Mouse (Mus musculus): ENCODE results near the gene Fam69a.
"Not testable (repeated sequence)": the region's sequence is repeated elsewhere in the genome, so short reads cannot be mapped to it uniquely, and the experiment has no call there.

The Fam69a gene

GRCm38 (mm10) chr5:107986967-107987834 lies at the start of gene Fam69a:
Gene Fam69a (minus strand): TSS chr5:107987085.
- DNase-seq (ENCODE audit: low spot score), result peak; percentile 94

DNA sequence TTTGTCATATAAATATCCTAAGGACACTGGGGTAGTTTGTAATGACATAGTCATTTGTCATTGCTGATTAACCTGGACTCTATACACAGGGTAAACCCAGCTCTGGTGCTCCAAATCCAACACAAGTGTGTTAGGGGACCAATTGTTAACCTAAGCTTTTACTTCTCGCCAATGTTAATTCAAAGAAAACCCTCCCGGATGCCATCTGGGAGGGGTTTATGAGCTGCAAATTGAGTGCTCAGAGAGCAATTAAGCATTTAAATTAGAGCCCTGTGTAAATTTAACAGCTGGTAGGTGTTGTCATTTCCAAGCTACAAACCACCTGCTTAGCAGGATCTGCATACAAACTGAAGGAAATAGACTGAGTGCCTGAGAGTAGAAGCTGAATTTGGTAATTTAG lies 48.6 kb upstream of the Fam69a start:
- no peak for DNase-seq (ENCODE audit: low spot score)

DNA sequence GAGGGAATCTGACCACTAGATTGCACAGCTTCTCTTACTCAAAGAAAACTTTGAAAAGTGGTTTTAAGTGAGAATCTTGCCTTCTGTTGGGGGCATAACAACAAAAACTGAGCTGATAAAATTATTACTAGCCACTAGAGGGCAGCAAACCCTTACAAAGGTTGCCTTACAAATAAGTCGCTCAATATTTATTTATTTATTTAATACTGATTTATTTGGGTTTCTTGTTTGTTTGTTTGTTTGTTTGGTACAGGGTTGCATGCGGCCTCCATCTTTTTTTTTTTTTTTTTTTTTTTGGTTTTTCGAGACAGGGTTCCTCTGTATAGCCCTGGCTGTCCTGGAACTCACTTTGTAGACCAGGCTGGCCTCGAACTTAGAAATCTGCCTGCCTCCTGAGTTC lies 47.3 kb upstream of the Fam69a start:
- peak; percentile 79 for DNase-seq (ENCODE audit: low spot score)

DNA sequence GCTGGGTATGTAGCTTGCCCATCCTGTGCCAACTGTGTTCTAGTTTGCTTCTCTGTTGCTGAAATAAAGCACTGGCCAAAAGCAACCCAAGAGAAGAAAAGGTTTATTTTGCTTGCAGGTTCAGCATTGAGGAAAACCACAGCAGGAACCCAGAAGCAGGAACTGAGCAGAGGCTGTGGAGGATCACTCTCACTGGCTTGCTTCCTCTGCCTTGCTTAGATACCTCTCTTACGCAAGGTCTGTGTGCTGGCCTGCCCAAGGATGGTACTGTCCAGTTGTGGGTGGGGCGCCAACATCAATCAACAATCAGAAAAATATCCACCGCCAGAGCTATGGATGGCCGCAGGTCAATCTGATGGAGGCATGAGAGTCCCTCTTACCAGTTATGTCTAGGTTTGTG lies 44.4 kb upstream of the Fam69a start:
- DNase-seq (ENCODE audit: low spot score), result no peak

DNA sequence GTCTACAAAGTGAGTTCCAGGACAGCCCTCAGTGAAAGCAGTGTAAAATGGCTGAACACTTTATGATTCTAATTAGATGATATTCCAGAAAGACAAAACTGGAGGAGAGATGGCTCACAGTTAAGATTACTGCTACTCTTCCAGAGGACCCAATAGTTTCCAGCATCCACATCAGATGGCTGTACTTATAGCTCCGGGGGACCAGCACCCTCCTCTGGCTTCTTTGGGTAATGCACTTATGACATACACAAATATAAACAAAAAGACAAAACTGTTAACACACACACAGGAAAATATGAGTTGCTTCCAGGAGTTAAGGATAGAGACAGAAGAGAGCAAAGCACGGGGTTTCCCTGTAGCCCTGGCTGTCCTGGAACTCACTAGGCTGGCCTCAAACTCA lies 43.1 kb upstream of the Fam69a start:
- no peak for DNase-seq (ENCODE audit: low spot score)

DNA sequence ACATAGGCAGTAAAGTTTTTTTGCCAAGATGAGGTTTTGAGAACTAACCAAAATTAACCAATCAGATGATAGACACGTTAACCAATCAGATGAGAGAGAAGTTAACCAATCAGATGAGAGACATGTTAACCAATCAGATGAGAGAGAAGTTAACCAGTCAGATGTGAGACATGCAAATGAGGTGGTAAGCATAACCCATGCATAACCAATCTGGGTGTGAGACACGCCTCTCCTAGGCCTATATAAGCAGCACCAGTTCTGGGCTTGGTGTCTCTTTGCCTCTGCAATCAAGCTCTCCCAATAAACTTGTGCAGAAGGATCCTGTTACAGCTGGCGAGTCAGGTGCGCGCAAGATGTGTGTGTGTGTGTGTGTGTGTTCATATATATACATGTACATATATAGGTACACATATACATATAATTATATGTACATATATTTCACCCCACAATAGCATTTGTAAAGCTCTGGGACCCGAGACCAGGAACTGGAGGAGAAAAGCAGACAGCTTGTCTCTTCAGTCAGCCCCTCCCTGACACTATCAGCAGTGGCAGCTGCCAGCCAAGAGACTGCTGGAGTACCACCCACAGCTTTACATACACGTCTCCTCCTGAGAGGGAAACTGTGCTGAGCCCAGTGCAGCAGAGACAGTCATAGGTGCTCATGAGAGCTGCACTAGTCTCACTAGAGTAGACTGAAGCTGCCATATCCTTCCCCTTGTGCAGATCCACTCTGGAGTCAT lies 42.1 kb upstream of the Fam69a start:
- DNase-seq (ENCODE audit: low spot score), result not testable (repeated sequence)

DNA sequence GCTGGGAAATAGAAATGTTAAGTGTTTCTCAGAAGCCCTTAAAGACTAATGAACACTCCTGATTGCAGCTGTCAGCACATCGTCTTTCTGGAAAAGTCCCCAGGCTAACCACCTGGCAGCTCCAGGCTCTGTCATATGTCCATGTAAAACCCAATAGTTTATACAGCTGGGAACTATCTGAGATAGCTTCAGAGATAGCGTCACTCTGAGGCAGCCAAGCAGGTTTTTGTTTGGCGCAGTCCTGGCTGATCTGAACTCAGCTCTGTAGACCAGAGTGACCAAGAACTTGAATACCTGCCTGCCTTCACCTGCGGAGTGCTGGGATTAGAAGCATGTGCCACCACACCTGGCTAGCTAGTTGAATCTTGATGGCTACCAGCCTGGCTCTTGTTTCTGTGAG lies 41.3 kb upstream of the Fam69a start:
- DNase-seq (ENCODE audit: low spot score), result no peak

- DNase-seq (ENCODE audit: low spot score), result no peak
Measured at GRCm38 (mm10) chr5:108021346-108021745, 34.5 kb upstream of the Fam69a start.

- DNase-seq (ENCODE audit: low spot score), result no peak
Measured at GRCm38 (mm10) chr5:108019367-108019766, 32.5 kb upstream of the Fam69a start.

- DNase-seq (ENCODE audit: low spot score), result no peak
Measured at GRCm38 (mm10) chr5:108017232-108017631, 30.3 kb upstream of the Fam69a start.

GRCm38 (mm10) chr5:108015422-108015821 lies 28.5 kb upstream of the Fam69a start:
- DNase-seq (ENCODE audit: low spot score), result no peak

- DNase-seq (ENCODE audit: low spot score), result no peak
Measured at GRCm38 (mm10) chr5:108014173-108014572, 27.3 kb upstream of the Fam69a start.

DNA sequence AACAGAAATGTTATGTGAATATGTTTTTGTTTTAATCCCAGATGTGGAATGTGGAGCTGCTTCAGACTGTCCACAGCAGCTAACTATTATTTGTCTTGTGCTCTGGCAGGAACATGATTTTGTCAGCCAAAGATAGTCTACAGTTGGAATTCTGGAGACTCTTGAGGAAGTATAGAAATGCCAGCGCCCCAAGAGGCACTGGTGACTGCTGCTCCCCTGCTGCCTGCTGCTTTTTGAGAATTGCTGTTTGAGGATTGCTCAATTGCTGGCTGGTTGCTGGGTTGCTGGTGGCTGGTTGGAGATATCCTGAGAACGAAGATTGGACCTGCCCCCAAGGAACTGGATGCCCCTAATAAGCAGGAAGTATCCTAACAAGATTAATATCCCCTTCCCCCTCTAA lies 22.8 kb upstream of the Fam69a start:
- DNase-seq (ENCODE audit: low spot score), result no peak

DNA sequence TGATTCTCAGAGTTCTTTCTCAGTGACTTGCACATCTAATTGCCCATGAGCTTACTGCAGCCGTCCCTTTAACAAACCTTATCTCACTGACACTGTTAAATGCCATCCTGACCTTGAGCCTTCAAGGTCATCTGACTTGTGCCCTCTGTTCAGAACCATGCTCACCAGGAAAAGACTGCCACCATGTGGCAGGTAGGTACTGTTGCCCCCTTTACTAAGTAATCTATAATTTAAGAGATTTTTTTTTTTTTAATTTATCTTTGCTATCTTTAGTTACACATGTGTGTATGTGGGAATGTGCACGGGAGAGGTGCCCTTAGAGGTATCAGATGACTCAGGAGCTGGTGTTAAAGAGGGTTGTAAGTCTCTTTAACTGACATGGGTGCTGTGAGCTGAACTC lies 18.2 kb upstream of the Fam69a start:
- DNase-seq (ENCODE audit: low spot score), result no peak

DNA sequence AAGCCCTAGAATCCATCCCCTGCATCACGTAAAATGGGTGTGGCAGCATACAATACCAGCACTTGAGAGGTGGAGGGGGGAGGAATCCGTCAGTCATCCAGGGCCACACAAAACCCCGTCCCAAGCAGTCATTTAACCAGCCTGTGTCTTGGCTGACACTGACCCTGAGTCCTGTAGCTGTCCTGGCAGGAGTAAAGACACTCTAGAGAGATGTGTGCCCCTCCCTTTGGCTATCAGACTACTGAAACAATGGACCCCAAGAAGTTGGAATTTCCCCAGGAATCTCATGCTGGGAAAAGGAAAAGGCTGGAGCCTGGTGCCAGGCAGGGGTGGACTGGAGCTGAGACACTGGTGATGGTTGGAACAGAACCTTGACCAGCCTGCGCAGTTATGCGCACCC lies 15.8 kb upstream of the Fam69a start:
- DNase-seq (ENCODE audit: low spot score), result no peak

GRCm38 (mm10) chr5:108000776-108001548 lies 14.1 kb upstream of the Fam69a start:
- DNase-seq (ENCODE audit: low spot score), result peak; percentile 81

GRCm38 (mm10) chr5:107997717-107998116 lies 10.8 kb upstream of the Fam69a start:
- no peak for DNase-seq (ENCODE audit: low spot score)

DNA sequence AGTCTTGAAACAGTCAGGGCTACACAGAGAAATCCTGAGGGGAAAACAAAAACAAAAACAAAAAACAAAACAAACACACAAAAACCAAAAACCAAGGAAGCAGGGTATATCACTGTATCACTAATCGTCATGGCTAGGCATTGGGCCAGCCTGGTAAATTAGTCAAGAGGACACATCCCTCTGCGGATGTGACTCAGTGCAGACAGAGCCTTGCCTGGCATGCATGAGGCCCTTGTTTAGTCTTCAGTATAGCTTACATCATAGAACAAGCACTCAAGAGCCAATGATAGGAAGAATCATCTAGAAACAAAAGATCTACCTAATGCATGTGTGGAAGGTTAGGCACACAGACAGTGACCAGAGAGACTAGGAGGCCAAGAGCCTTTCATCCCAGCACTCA lies 9.1 kb upstream of the Fam69a start:
- no peak for DNase-seq (ENCODE audit: low spot score)

DNA sequence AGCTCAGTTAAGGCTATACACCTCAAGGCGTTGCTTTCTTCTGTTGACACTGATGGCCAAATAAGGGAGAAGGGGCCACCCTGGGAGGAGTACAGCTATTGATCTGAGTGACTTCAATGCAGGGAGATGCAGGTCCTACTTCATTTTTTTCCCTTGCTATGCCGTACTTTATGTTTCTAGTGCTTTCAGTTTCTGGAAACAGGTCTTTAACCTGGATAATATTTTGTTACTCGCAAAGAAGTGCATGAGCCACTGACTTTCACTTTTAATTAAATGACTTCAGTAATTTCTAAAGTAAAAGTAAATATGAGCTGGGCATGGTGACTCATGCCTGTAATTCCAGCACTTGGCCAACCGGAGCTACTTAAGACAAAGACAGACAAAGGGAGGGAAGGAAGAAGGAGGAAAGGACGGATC lies 958 bp upstream of the Fam69a start:
- peak; percentile 61 for DNase-seq (ENCODE audit: low spot score)

DNA sequence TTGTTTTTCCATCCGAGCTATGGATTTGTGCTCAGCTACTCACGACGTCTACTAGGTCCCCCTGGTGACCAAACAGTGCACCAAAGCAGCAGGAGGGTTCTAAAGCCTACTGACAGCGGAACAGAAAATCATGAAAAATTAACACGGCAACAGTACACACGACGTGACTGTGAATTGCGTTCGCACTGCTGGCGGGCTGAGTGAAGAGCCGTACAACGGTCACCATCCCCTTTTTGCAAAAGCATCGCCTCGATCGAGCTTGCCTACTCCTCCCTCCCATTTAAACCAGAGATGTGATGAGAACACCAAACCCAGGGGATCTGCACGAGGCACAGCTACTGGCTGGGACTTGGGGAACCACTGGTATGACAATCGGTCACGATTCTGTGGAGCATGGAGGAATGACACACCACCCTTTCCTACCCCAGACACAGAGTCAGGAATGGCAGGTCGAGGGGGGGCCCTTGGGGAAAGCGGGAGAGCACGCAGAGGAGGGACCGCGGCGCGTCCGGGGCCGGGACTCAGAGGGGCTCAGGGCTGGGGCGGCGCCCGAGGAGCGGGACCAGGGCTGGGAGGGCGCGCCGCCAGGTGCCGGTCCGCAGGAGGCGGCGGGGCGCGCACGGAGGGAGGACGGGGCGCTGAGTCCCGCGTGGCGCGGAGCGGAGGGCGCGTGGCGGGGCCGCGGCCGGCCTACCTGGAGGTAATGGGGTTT lies 474 bp downstream of the Fam69a start:
- peak; percentile 78 for DNase-seq (ENCODE audit: low spot score)

GRCm38 (mm10) chr5:107983946-107984345 lies 2.9 kb downstream of the Fam69a start:
- DNase-seq (ENCODE audit: low spot score), result no peak

GRCm38 (mm10) chr5:107982016-107982415 lies 4.9 kb downstream of the Fam69a start:
- DNase-seq (ENCODE audit: low spot score), result no peak

Data from embryo, embryonic 10.5 days (tissue).